ENCODE assay signal across 28 mouse cellular contexts in genomic region chr4:40863340-40863739, GRCm38 (mm10). TPM values are rescaled to one million over a fixed set of nuclear protein-coding genes. Genes with fewer than 3 reads are reported as not detected.
"Had no signal": no experiment of that assay in that cellular context is flagged by ENCODE, and none has a peak within 500 bp of the region (broad histone marks: within the 10 kb centered on the region; RNA-seq: fewer than 3 reads in every experiment).

No protein-coding gene starts in this region.

- ATAC-seq: intestine, embryonic 16.5 days; lung, postnatal 0 days; midbrain, embryonic 15.5 days had no signal

- H3K36me3 ChIP-seq: limb, embryonic 12.5 days; limb, embryonic 15.5 days; midbrain, embryonic 12.5 days; midbrain, embryonic 15.5 days; neural tube, embryonic 12.5 days; neural tube, embryonic 15.5 days had no signal

- H3K4me1 ChIP-seq: midbrain, embryonic 12.5 days; midbrain, embryonic 15.5 days; neural tube, embryonic 12.5 days; neural tube, embryonic 15.5 days had no signal

- DNase-seq: kidney, adult 18-20 months; kidney, adult 9 months; kidney, postnatal 14 days; kidney, postnatal 4 days; left cerebral cortex, postnatal 4 days; lung, embryonic 14.5 days; right cerebral cortex, adult 18-20 months; right cerebral cortex, postnatal 14 days; right cerebral cortex, postnatal 4 days; thymus, adult 2 months; thymus, postnatal 14 days; thymus, postnatal 4 days had no signal

- H3K4me2 ChIP-seq: limb, embryonic 12.5 days; limb, embryonic 15.5 days; lung, embryonic 14.5 days; midbrain, embryonic 12.5 days; midbrain, embryonic 15.5 days; neural tube, embryonic 12.5 days; neural tube, embryonic 15.5 days had no signal

- H3K27me3 ChIP-seq: limb, embryonic 12.5 days; limb, embryonic 15.5 days; midbrain, embryonic 12.5 days; midbrain, embryonic 15.5 days; neural tube, embryonic 12.5 days; neural tube, embryonic 15.5 days had no signal

- H3K4me3 ChIP-seq: limb, embryonic 12.5 days; limb, embryonic 15.5 days; midbrain, embryonic 12.5 days; midbrain, embryonic 15.5 days; neural tube, embryonic 12.5 days; neural tube, embryonic 15.5 days had no signal

- H3K27ac ChIP-seq: limb, embryonic 12.5 days; limb, embryonic 15.5 days; macrophage; midbrain, embryonic 12.5 days; midbrain, embryonic 15.5 days; neural tube, embryonic 12.5 days; neural tube, embryonic 15.5 days; stomach, postnatal 0 days had no signal

- H3K9ac ChIP-seq: limb, embryonic 12.5 days; limb, embryonic 15.5 days; lung, embryonic 14.5 days; midbrain, embryonic 12.5 days; midbrain, embryonic 15.5 days; neural tube, embryonic 12.5 days; neural tube, embryonic 15.5 days had no signal

- H3K9me3 ChIP-seq: limb, embryonic 12.5 days; limb, embryonic 15.5 days; midbrain, embryonic 12.5 days; midbrain, embryonic 15.5 days; neural tube, embryonic 12.5 days; neural tube, embryonic 15.5 days had no signal

RNA-seq across cellular contexts. Expression of gene Spink4, which starts 56.5 kb away (rescaled TPM):
- total RNA-seq: layer of hippocampus, adult 18-20 months; layer of hippocampus, postnatal 14 days; left cerebral cortex, adult 8-10 months; left cerebral cortex, postnatal 14 days; left cerebral cortex, postnatal 4 days had no signal
- polyA plus RNA-seq: kidney, embryonic 16.5 days; limb, embryonic 12.5 days; limb, embryonic 15.5 days; lung, embryonic 14.5 days; macrophage; midbrain, embryonic 12.5 days; midbrain, embryonic 15.5 days; neural tube, embryonic 12.5 days; neural tube, embryonic 15.5 days; stomach, embryonic 14.5 days had no signal
